Mouse (Mus musculus): ENCODE data around the gene Ttll9. TPM values are rescaled to one million over a fixed set of nuclear protein-coding genes. Genes with fewer than 3 reads are reported as not detected.

Ttll9 gene
- polyA plus RNA-seq, 1 experiment, result 4.6 TPM

DNA sequence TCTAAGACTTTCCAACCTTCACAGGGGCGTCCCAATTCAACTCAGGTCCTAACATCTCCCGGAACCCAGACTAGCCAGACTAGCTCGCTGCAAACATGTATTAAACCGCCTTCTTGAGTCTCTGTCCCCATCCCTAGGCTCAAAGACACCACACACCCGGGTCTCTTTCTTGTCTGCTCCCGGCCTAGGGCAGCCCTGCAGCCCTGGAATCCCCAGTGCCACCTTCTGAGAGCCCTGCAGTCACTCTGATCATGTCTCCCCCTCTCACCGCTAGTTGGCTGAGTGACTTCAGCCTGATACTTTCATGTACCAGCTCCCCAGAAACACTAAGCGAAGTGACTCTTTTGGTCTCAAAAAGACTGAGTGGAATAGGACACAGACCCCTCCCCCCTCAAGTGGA is 18.7 kb upstream of the Ttll9 start:
- Histone ChIP-seq H3K27ac (ENCODE audit: insufficient read depth, low read length) (no peak overlapping the region), H3K4me1 (ENCODE audit: control insufficient read depth, insufficient read depth, low read length) (peaks cover 9% of the 10 kb centered on the region; the same call in 1 of the 2 replicates), H3K4me3 (replicated peaks; ENCODE audit: insufficient read depth, low read depth, low read length) (peak overlapping the region; percentile 2), H3K27me3 (ENCODE audit: control insufficient read depth, insufficient read depth, low read length) (no peaks in the 10 kb centered on the region)
- DNase-seq, result no peak
- no peak for TF ChIP-seq POLR2A (IDR thresholded peaks at IDR 0.05; ENCODE audit: borderline replicate concordance, insufficient read depth, low read length)
- no peak for TF ChIP-seq CTCF (IDR thresholded peaks at IDR 0.05; ENCODE audit: borderline replicate concordance, insufficient read depth, low read depth, low read length)
- WGBS, result 22% methylated on average over 8 of the region's 8 CpGs

DNA sequence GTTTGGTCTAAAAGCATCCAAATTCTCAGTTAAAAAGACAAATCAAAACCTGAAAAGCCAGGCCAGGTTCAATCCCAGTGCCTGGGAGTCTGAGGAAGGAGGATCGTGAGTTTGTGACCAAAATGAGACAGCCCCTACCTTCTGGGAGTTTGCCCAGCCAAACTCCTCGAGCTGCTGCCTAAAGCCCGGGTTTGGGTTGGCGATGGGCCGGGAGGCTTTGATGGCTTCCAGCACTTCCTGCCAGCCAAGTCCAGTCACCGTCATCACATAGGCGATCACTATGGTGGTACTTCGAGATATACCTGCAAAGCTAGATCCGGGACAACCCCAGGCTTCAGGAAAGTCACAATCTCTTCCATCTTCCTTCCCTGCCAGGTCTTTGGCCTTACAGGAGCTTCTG is 18.3 kb upstream of the Ttll9 start:
- Histone ChIP-seq H3K27ac (ENCODE audit: insufficient read depth, low read length) (no peak overlapping the region), H3K4me3 (replicated peaks; ENCODE audit: insufficient read depth, low read depth, low read length) (no peak overlapping the region), H3K27me3 (ENCODE audit: control insufficient read depth, insufficient read depth, low read length) (no peaks in the 10 kb centered on the region), H3K4me1 (ENCODE audit: control insufficient read depth, insufficient read depth, low read length) (peaks cover 13% of the 10 kb centered on the region)
- TF ChIP-seq POLR2A (IDR thresholded peaks at IDR 0.05; ENCODE audit: borderline replicate concordance, insufficient read depth, low read length) (no peak), CTCF (IDR thresholded peaks at IDR 0.05; ENCODE audit: borderline replicate concordance, insufficient read depth, low read depth, low read length) (no peak)
- WGBS, result 66% methylated on average over 9 of the region's 9 CpGs
- DNase-seq, result no peak

DNA sequence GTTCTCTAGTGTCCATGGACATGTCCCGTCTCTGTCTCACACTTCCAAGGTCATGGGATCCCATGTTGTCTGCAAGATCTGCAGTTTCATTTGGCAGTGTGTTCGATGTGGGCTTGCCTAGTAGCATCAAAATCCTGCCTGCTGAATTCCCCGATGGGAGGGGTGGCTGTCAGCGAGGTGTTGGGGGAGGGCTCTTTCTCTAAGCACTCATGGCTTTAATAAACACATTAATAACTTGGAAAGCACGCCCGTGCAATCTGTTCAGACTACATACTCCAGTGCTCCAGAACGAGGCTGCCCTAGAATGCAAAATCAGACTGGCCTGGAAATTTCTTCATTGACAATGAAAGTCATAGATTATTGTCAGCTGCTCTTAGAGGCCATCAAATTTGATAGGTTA is 15.2 kb upstream of the Ttll9 start:
- Histone ChIP-seq H3K4me3 (replicated peaks; ENCODE audit: insufficient read depth, low read depth, low read length) (no peak overlapping the region), H3K27me3 (ENCODE audit: control insufficient read depth, insufficient read depth, low read length) (no peaks in the 10 kb centered on the region), H3K27ac (ENCODE audit: insufficient read depth, low read length) (no peak overlapping the region), H3K4me1 (ENCODE audit: control insufficient read depth, insufficient read depth, low read length) (peaks cover 20% of the 10 kb centered on the region)
- TF ChIP-seq CTCF (IDR thresholded peaks at IDR 0.05; ENCODE audit: borderline replicate concordance, insufficient read depth, low read depth, low read length), result no peak
- TF ChIP-seq POLR2A (IDR thresholded peaks at IDR 0.05; ENCODE audit: borderline replicate concordance, insufficient read depth, low read length), result no peak
- 20% methylated on average over 7 of the region's 7 CpGs for WGBS
- peak in 1 of 2 experiments; percentile 66 for DNase-seq

DNA sequence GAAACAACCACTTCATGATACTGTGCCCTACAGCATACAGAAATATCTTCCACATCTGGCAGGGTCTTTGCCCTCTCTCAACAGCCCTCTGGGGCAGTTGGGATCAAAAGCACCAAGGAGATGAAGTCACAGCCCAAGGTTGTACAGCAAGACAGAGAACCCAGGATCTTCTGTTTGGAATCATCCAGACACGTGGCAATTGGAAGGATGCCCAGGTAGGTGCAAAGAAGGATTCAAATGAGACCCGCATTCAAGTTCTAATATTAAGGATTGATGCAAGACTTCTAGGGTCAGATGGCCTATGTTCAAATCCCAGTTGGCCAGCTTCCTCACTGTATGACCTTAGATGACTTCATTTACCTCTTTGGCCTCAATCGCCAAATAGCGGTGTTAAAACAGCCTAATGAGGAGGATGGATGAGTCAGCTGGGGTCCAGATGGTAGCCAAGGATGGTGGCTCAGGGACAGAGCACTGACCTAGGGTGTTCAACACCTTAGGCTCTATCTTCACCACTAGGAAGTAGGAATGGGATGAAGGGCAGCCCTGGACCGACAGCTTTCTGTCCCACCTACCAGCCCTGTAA is 13.8 kb upstream of the Ttll9 start:
- WGBS, result 35% methylated on average over 5 of the region's 5 CpGs
- TF ChIP-seq POLR2A (IDR thresholded peaks at IDR 0.05; ENCODE audit: borderline replicate concordance, insufficient read depth, low read length), result no peak
- TF ChIP-seq CTCF (IDR thresholded peaks at IDR 0.05; ENCODE audit: borderline replicate concordance, insufficient read depth, low read depth, low read length), result no peak
- H3K27ac ChIP-seq (ENCODE audit: insufficient read depth, low read length), result no peak overlapping the region

DNA sequence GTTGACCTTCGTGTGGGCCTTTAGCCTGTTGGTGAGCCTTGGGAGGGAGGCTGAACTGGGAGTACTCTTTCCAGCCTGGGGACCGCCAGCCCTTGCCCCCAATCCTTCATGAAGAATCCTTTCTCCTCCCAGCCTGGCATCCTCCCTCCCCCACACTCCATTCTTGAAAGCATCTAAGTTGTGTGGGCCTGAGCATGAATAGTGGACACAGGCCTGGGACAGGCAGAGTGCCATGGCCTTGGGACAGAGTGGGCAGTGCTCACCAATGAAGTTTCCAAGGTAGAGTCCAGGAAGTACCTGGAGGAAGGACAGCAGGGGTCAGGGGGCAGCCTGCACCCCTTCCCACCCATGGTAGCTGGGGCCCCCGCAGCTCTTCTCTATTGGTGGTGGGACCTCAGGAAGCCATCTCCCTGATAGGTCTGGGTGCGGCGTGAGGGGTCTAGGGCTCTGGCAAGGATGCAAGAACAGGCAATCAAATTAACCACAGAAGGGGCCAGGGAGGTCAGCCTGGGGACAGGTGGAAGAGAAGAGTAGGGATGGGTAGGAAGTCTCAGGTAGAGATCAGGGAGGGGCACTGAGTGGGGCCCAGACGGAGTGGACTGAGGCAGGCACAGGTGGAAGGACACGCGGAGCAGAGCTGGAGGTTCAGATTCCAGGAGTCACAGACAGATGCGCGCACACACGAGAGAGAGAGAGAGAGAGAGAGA is 11.8 kb upstream of the Ttll9 start:
- WGBS, result 51% methylated on average over 11 of the region's 11 CpGs
- Histone ChIP-seq H3K27me3 (ENCODE audit: control insufficient read depth, insufficient read depth, low read length) (no peaks in the 10 kb centered on the region), H3K4me3 (replicated peaks; ENCODE audit: insufficient read depth, low read depth, low read length) (peak overlapping the region; percentile 87), H3K27ac (ENCODE audit: insufficient read depth, low read length) (no peak overlapping the region), H3K4me1 (ENCODE audit: control insufficient read depth, insufficient read depth, low read length) (peaks cover 21% of the 10 kb centered on the region)
- TF ChIP-seq CTCF (IDR thresholded peaks at IDR 0.05; ENCODE audit: borderline replicate concordance, insufficient read depth, low read depth, low read length) (no peak), POLR2A (IDR thresholded peaks at IDR 0.05; ENCODE audit: borderline replicate concordance, insufficient read depth, low read length) (no peak)
- DNase-seq, result peak in 1 of 2 experiments; percentile 44

More for the DNA sequence above, 13.8 kb upstream of the Ttll9 start:
- H3K4me1 ChIP-seq (ENCODE audit: control insufficient read depth, insufficient read depth, low read length), result peaks cover 21% of the 10 kb centered on the region
- peak in 1 of 2 experiments; percentile 64 for DNase-seq
- H3K4me3 ChIP-seq (replicated peaks; ENCODE audit: insufficient read depth, low read depth, low read length), result no peak overlapping the region
- H3K27me3 ChIP-seq (ENCODE audit: control insufficient read depth, insufficient read depth, low read length), result no peaks in the 10 kb centered on the region

DNA sequence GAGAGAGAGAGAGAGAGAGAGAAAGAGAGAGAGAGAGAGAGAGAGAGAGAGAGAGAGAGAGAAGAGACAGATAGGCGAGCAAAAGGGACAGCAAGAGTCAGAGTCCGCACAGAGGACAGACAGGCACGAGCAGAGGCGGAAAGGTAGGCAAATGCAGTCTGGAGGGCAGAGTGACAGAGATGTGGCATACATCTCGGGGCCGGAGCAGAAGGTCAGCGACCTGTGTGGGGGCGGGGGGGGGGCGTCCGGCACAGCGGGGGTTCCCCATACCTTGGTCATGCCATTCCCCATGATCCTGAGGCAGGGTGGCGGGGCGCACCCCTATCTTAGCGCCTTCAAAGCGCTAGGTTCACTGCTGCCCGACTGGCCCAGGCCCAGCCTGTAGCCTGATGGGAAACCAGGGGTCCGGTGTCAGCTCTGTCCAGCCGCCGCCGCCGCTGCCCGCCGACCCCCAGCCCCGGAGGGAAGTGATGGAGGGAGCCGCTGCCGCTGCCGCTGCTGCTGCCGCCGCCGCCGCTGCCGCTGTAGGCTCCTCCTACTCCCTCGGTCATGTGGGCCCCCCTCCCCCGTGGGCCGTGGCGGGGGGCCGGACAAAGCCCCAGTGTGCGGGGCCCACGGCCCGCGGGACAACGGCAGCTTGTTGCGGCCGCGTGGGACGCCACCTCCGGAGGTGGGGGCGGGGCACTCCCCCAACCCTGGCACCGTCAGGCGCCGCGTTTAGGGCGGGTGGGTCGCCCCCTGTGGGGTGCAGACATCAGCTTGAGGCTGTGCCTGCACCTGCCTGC is 11.0 kb upstream of the Ttll9 start, which contains the start of gene Dusp15:
Gene Dusp15 (minus strand): TSS at position 634 of the 785 bp plus-strand sequence.
- peak within 1 kb of the TSS; percentile 87 for H3K4me3 ChIP-seq (replicated peaks; ENCODE audit: insufficient read depth, low read depth, low read length)
- DNase-seq, result peak; percentile 68 to 69
- H3K27me3 ChIP-seq (ENCODE audit: control insufficient read depth, insufficient read depth, low read length), result no peaks in the 10 kb centered on the region
- peaks cover 21% of the 10 kb centered on the region for H3K4me1 ChIP-seq (ENCODE audit: control insufficient read depth, insufficient read depth, low read length)
- 3% methylated on average over 51 of the region's 54 CpGs for WGBS
- TF ChIP-seq CTCF (IDR thresholded peaks at IDR 0.05; ENCODE audit: borderline replicate concordance, insufficient read depth, low read depth, low read length), result no peak
- peak; percentile 30; the same call in 1 of the 2 replicates for TF ChIP-seq POLR2A (IDR thresholded peaks at IDR 0.05; ENCODE audit: borderline replicate concordance, insufficient read depth, low read length)
- peak within 1 kb of the TSS; percentile 43; the same call in 1 of the 2 replicates for H3K27ac ChIP-seq (ENCODE audit: insufficient read depth, low read length)

DNA sequence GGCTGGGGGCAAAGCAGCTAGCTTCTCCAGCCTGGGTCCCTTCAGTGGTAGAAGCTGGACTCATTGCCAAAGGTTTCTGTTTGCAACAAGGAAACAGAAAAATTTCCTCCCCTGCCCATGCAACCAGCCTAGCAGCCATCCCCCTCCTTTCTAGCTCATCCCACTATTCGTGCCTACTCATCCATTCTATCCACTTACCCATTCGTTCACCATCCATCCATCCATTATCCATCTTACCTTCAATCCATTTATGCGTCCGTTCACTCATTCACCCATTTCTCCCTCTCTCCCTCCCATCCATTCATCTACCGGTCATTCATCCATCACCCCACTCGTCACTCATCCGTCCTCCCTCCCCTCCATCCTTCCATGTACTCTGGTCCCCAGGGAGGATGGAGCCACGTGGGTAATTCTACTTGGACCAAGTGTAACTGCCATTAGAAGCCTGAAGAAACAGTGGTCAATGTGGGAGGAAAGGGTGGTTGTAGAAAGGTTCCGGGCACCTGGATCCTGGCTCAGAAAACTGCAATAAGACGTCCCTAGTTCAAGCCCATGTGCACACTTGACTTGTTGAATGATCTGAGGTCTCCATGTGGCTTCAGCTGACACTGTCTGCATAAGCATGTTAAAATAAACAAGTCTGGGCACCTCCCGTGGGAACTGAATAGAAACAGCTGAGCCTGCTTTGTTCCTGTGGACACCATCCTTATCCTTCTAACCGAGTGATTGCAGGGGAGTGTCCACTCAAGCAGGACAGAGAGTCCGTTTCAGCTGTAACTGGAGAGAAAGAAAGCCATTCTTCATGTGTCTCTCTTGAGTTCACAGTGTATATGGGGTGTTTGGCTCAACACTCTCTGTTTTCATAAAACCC is 10.2 kb upstream of the Ttll9 start:
- Histone ChIP-seq H3K4me3 (replicated peaks; ENCODE audit: insufficient read depth, low read depth, low read length) (peak overlapping the region; percentile 87), H3K4me1 (ENCODE audit: control insufficient read depth, insufficient read depth, low read length) (peaks cover 17% of the 10 kb centered on the region), H3K27ac (ENCODE audit: insufficient read depth, low read length) (peak overlapping the region; percentile 2; the same call in 1 of the 2 replicates), H3K27me3 (ENCODE audit: control insufficient read depth, insufficient read depth, low read length) (no peaks in the 10 kb centered on the region)
- TF ChIP-seq CTCF (IDR thresholded peaks at IDR 0.05; ENCODE audit: borderline replicate concordance, insufficient read depth, low read depth, low read length) (no peak), POLR2A (IDR thresholded peaks at IDR 0.05; ENCODE audit: borderline replicate concordance, insufficient read depth, low read length) (no peak; the same call in 1 of the 2 replicates)
- DNase-seq, result no peak
- WGBS, result 19% methylated on average over 13 of the region's 13 CpGs
